Mouse (Mus musculus) liver, embryonic 15.5 days (tissue): Measurements from ENCODE around the gene Pja2. TPM values are rescaled to one million over a fixed set of nuclear protein-coding genes. Genes with fewer than 3 reads are reported as not detected.

Source experiments
- ATAC-seq: fragments of 200-750 bp; cut with Nextera tagmentation; 2 replicates; pipeline ENCODE4 v1.8.0; 2017; ENCODE audit warnings: moderate number of reproducible peaks, mild to moderate bottlenecking, moderate library complexity; ENCODE audit not compliant: insufficient read depth
- H3K27ac ChIP-seq: fragments of 300-500 bp; sonication (generic); replicated peaks from 2 replicates; pipeline ENCODE4 v1.5.1; 2015; ENCODE audit warnings: mild to moderate bottlenecking, inconsistent platforms
- H3K27me3 ChIP-seq: fragments of 300-500 bp; sonication (generic); 2 replicates; pipeline ENCODE4 v1.6.1; 2015; ENCODE audit warnings: mild to moderate bottlenecking, inconsistent platforms
- H3K36me3 ChIP-seq: fragments of 300-500 bp; sonication (generic); replicated peaks from 2 replicates; pipeline ENCODE4 v1.6.1; 2015; ENCODE audit warnings: moderate library complexity, mild to moderate bottlenecking, inconsistent platforms
- H3K4me1 ChIP-seq: fragments of 300-500 bp; sonication (generic); replicated peaks from 2 replicates; pipeline ENCODE4 v1.6.1; 2015; ENCODE audit warnings: inconsistent platforms
- H3K4me2 ChIP-seq: fragments of 300-500 bp; sonication (generic); 2 replicates; pipeline ENCODE4 v1.6.1; 2015; ENCODE audit warnings: moderate library complexity, mild to moderate bottlenecking, inconsistent platforms
- H3K4me3 ChIP-seq: fragments of 300-500 bp; sonication (generic); replicated peaks from 2 replicates; pipeline ENCODE4 v1.5.1; 2015; ENCODE audit warnings: mild to moderate bottlenecking, inconsistent platforms
- H3K9ac ChIP-seq: fragments of 300-500 bp; sonication (generic); 2 replicates; pipeline ENCODE4 v1.6.1; 2015; ENCODE audit warnings: moderate library complexity, mild to moderate bottlenecking, inconsistent platforms
- H3K9me3 ChIP-seq: fragments of 300-500 bp; sonication (generic); replicated peaks from 2 replicates; pipeline ENCODE4 v1.6.1; 2016; ENCODE audit warnings: inconsistent platforms
- WGBS: fragments of 180-500 bp; shearing (Covaris S2); methylation state at CpG from one replicate; pipeline ENCODE4 v1.1.7; 2015; ENCODE audit warnings: mixed read lengths; ENCODE audit not compliant: insufficient replicate concordance; 5-methylcytosine and 5-hydroxymethylcytosine counted together
- polyA plus RNA-seq: library from polyadenylated mRNA; unstranded; fragments of >200 nt; fragmentation: Nextera tagmentation; extraction: Ambion mirVana; gene quantifications from 2 replicates; pipeline ENCODE4 v1.2.1, GENCODE M21; 2015

The Pja2 gene
- 15.3 and 15.4 TPM in 2 replicates for polyA plus RNA-seq

GRCm38 (mm10) chr17:64331898-64332769 is at the start of gene Pja2:
Gene Pja2, minus strand, starts transcription at chr17:64331916.
- H3K4me1 ChIP-seq: peaks cover 15% of the 10 kb centered on the region
- no peaks in the 10 kb centered on the region for H3K36me3 ChIP-seq
- H3K4me2 ChIP-seq: peak within 1 kb of the TSS; percentile 93
- H3K27ac ChIP-seq: peak within 1 kb of the TSS; percentile 96
- peak; percentile 98 for ATAC-seq
- peak within 1 kb of the TSS; percentile 99 for H3K4me3 ChIP-seq
- no peaks in the 10 kb centered on the region for H3K9me3 ChIP-seq
- H3K9ac ChIP-seq: peak within 1 kb of the TSS; percentile 99
- under 1% methylated on average over 60 of the region's 60 CpGs for WGBS
- peaks cover 3% of the 10 kb centered on the region; the same call in 1 of the 2 replicates for H3K27me3 ChIP-seq

GRCm38 (mm10) chr17:64375327-64375726 is 43.6 kb upstream of the Pja2 start:
- H3K27me3 ChIP-seq: no peaks in the 10 kb centered on the region
- ATAC-seq: no peak
- no peak overlapping the region for H3K4me2 ChIP-seq
- H3K9ac ChIP-seq: no peak overlapping the region
- H3K36me3 ChIP-seq: no peaks in the 10 kb centered on the region
- H3K27ac ChIP-seq: no peak overlapping the region
- WGBS: 58% methylated on average over 4 of the region's 4 CpGs
- H3K4me3 ChIP-seq: no peak overlapping the region
- H3K9me3 ChIP-seq: no peaks in the 10 kb centered on the region
- H3K4me1 ChIP-seq: no peaks in the 10 kb centered on the region

- Histone ChIP-seq H3K4me1 (no peaks in the 10 kb centered on the region), H3K9ac (no peak overlapping the region), H3K4me3 (no peak overlapping the region), H3K4me2 (no peak overlapping the region), H3K9me3 (no peaks in the 10 kb centered on the region), H3K36me3 (no peaks in the 10 kb centered on the region), H3K27me3 (no peaks in the 10 kb centered on the region), H3K27ac (no peak overlapping the region)
- ATAC-seq: no peak
- WGBS: 83% methylated on average over 1 of the region's 1 CpGs
Measured at GRCm38 (mm10) chr17:64363694-64364093, 32.0 kb upstream of the Pja2 start.

- Histone ChIP-seq H3K27ac (no peak overlapping the region), H3K27me3 (no peaks in the 10 kb centered on the region), H3K4me1 (no peaks in the 10 kb centered on the region), H3K4me2 (no peak overlapping the region), H3K36me3 (no peaks in the 10 kb centered on the region), H3K4me3 (no peak overlapping the region), H3K9me3 (no peaks in the 10 kb centered on the region), H3K9ac (no peak overlapping the region)
- 71% methylated on average over 5 of the region's 5 CpGs for WGBS
- ATAC-seq: no peak
Measured at GRCm38 (mm10) chr17:64362570-64362969, 30.9 kb upstream of the Pja2 start.

- Histone ChIP-seq H3K9me3 (no peaks in the 10 kb centered on the region), H3K27me3 (no peaks in the 10 kb centered on the region), H3K27ac (no peak overlapping the region), H3K9ac (no peak overlapping the region), H3K36me3 (no peaks in the 10 kb centered on the region), H3K4me3 (no peak overlapping the region), H3K4me1 (no peaks in the 10 kb centered on the region), H3K4me2 (no peak overlapping the region)
- ATAC-seq: no peak
- 60% methylated on average over 3 of the region's 3 CpGs for WGBS
Measured at GRCm38 (mm10) chr17:64361911-64362425, 30.3 kb upstream of the Pja2 start.

- H3K9ac ChIP-seq: no peak overlapping the region
- H3K36me3 ChIP-seq: no peaks in the 10 kb centered on the region
- H3K4me1 ChIP-seq: no peaks in the 10 kb centered on the region
- H3K4me2 ChIP-seq: no peak overlapping the region
- ATAC-seq: no peak
- H3K27me3 ChIP-seq: no peaks in the 10 kb centered on the region
- WGBS: 77% methylated on average over 7 of the region's 7 CpGs
- no peak overlapping the region for H3K27ac ChIP-seq
- no peak overlapping the region for H3K4me3 ChIP-seq
- H3K9me3 ChIP-seq: no peaks in the 10 kb centered on the region
Measured at GRCm38 (mm10) chr17:64353940-64354339, 22.2 kb upstream of the Pja2 start.

- no peaks in the 10 kb centered on the region for H3K9me3 ChIP-seq
- no peak overlapping the region for H3K4me3 ChIP-seq
- H3K9ac ChIP-seq: no peak overlapping the region
- no peak overlapping the region for H3K4me2 ChIP-seq
- no peak overlapping the region for H3K27ac ChIP-seq
- no peaks in the 10 kb centered on the region for H3K4me1 ChIP-seq
- ATAC-seq: no peak
- no peaks in the 10 kb centered on the region for H3K36me3 ChIP-seq
- no peaks in the 10 kb centered on the region for H3K27me3 ChIP-seq
- WGBS: 54% methylated on average over 17 of the region's 17 CpGs
Measured at GRCm38 (mm10) chr17:64346135-64346534, 14.4 kb upstream of the Pja2 start.

- ATAC-seq: no peak
Measured at GRCm38 (mm10) chr17:64344576-64345172, 13.0 kb upstream of the Pja2 start.

GRCm38 (mm10) chr17:64341698-64342097 is 10.0 kb upstream of the Pja2 start:
- no peak overlapping the region for H3K4me2 ChIP-seq
- no peaks in the 10 kb centered on the region for H3K4me1 ChIP-seq
- WGBS: 44% methylated on average over 7 of the region's 7 CpGs
- H3K27ac ChIP-seq: no peak overlapping the region
- no peak overlapping the region for H3K9ac ChIP-seq
- no peak overlapping the region for H3K4me3 ChIP-seq
- peaks cover 5% of the 10 kb centered on the region; the same call in 1 of the 2 replicates for H3K27me3 ChIP-seq
- H3K9me3 ChIP-seq: no peaks in the 10 kb centered on the region
- no peaks in the 10 kb centered on the region for H3K36me3 ChIP-seq
- ATAC-seq: no peak

More at GRCm38 (mm10) chr17:64344576-64345172, 13.0 kb upstream of the Pja2 start:
- Histone ChIP-seq H3K4me1 (no peaks in the 10 kb centered on the region), H3K4me3 (no peak overlapping the region), H3K9me3 (no peaks in the 10 kb centered on the region), H3K27me3 (no peaks in the 10 kb centered on the region), H3K9ac (no peak overlapping the region), H3K27ac (no peak overlapping the region), H3K36me3 (no peaks in the 10 kb centered on the region), H3K4me2 (no peak overlapping the region)
- 77% methylated on average over 7 of the region's 7 CpGs for WGBS

- Histone ChIP-seq H3K4me2 (no peak overlapping the region), H3K4me3 (no peak overlapping the region), H3K27ac (no peak overlapping the region), H3K9ac (no peak overlapping the region), H3K27me3 (peaks cover 5% of the 10 kb centered on the region; the same call in 1 of the 2 replicates), H3K4me1 (no peaks in the 10 kb centered on the region), H3K36me3 (no peaks in the 10 kb centered on the region), H3K9me3 (no peaks in the 10 kb centered on the region)
- no peak for ATAC-seq
- 24% methylated on average over 5 of the region's 5 CpGs for WGBS
Measured at GRCm38 (mm10) chr17:64339752-64340151, 8.0 kb upstream of the Pja2 start.

GRCm38 (mm10) chr17:64337220-64337619 is 5.5 kb upstream of the Pja2 start:
- H3K36me3 ChIP-seq: no peaks in the 10 kb centered on the region
- H3K4me3 ChIP-seq: no peak overlapping the region
- peaks cover 5% of the 10 kb centered on the region; the same call in 1 of the 2 replicates for H3K27me3 ChIP-seq
- no peak overlapping the region for H3K4me2 ChIP-seq
- ATAC-seq: no peak
- 60% methylated on average over 4 of the region's 4 CpGs for WGBS
- H3K9me3 ChIP-seq: no peaks in the 10 kb centered on the region
- peaks cover 8% of the 10 kb centered on the region for H3K4me1 ChIP-seq
- H3K27ac ChIP-seq: no peak overlapping the region
- H3K9ac ChIP-seq: no peak overlapping the region
